Mouse (Mus musculus): ENCODE data around the gene Ftl1-ps1. TPM values are rescaled to one million over a fixed set of nuclear protein-coding genes. Genes with fewer than 3 reads are reported as not detected.

Ftl1-ps1 gene
- total and polyA plus RNA-seq, 2 experiments from 2014 or later, result 44.0 to 61.1 TPM

DNA sequence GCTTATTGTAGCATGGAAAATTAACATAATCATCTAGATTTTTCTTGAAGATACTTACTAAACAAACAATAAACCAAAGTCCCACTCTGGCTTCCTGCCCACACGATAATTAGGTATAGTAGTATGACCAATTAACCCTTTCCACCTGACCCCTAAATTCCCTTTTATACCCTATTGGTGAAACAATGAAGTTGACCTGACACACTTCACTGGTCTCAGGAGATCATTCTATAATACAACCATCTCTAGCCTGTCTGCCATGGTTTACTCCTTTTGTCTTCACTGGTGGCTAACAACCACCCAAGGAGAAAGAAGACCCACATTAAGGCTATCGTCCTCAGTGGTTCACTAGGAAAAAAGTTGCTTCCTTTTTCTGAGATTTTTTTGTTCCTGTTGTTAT lies 8.3 kb upstream of the Ftl1-ps1 start:
- Histone ChIP-seq H3K9me3 (replicated peaks; ENCODE audit: control insufficient read depth, low read length) (no peaks in the 10 kb centered on the region), H3K36me3 (replicated peaks; ENCODE audit: control insufficient read depth, insufficient read depth, low read length) (no peaks in the 10 kb centered on the region), H3K4me3 (ENCODE audit: low read depth, low read length) (no peak overlapping the region), H3K4me2 (ENCODE audit: low read depth, low read length) (no peak overlapping the region), H3K27ac (ENCODE audit: low read depth) (no peak overlapping the region), H3K27me3 (ENCODE audit: control insufficient read depth, insufficient read depth, low read length) (no peaks in the 10 kb centered on the region), H3K9ac (replicated peaks; ENCODE audit: low read depth, low read length) (no peak overlapping the region), H3K4me1 (ENCODE audit: control insufficient read depth, insufficient read depth) (no peaks in the 10 kb centered on the region)
- DNase-seq (ENCODE audit: low spot score) (no peak), ATAC-seq (ENCODE audit: insufficient read depth, low read depth) (no peak)
- TF ChIP-seq EP300 (IDR thresholded peaks at IDR 0.05; ENCODE audit: low read depth) (no peak), CTCF (IDR thresholded peaks at IDR 0.05; ENCODE audit: low read depth) (no peak)
- WGBS, result 73% methylated on average over 2 of the region's 2 CpGs

DNA sequence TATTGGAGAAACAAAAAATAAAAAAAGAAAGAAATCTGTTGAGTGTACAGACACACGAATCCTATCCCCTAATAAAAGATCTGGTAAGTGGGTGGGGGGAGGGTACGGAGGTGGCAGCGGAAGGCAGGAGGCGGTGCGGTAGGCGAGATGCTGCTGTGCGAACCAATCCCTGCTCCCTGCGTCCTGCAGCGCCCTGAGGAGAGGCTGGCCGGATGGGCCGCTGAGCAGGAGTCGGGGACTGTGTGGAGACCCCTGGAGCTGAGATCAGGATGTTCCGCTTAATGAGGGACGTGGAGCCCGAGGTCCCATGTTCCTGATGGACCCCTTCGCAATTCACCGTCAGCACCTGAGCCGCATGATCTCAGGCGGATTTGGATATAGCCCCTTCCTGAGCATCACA lies 40.4 kb downstream of the Ftl1-ps1 start:
- no peak overlapping the region for H3K4me3 ChIP-seq (ENCODE audit: low read depth, low read length)
- H3K4me2 ChIP-seq (ENCODE audit: low read depth, low read length), result no peak overlapping the region
- H3K27ac ChIP-seq (ENCODE audit: low read depth), result no peak overlapping the region
- 17% methylated on average over 19 of the region's 19 CpGs for WGBS
- ATAC-seq (ENCODE audit: insufficient read depth, low read depth) (no peak), DNase-seq (ENCODE audit: low spot score) (no peak)
- H3K4me1 ChIP-seq (ENCODE audit: control insufficient read depth, insufficient read depth), result no peaks in the 10 kb centered on the region
- no peaks in the 10 kb centered on the region for H3K36me3 ChIP-seq (replicated peaks; ENCODE audit: control insufficient read depth, insufficient read depth, low read length)
- peaks cover 28% of the 10 kb centered on the region for H3K9me3 ChIP-seq (replicated peaks; ENCODE audit: control insufficient read depth, low read length)
- TF ChIP-seq EP300 (IDR thresholded peaks at IDR 0.05; ENCODE audit: low read depth) (no peak), CTCF (IDR thresholded peaks at IDR 0.05; ENCODE audit: low read depth) (no peak)
- no peak overlapping the region for H3K9ac ChIP-seq (replicated peaks; ENCODE audit: low read depth, low read length)
- no peaks in the 10 kb centered on the region for H3K27me3 ChIP-seq (ENCODE audit: control insufficient read depth, insufficient read depth, low read length)

MicroRNA genes within 50 kb of the gene (microRNA counts, 519-probe panel; counts per million panel counts)
- microRNA mmu-miR-692, result not detected

Small RNA genes within 50 kb of the gene (microRNA-seq; reads per million reads assigned to microRNA genes)
- gene Mir692-3, result not detected

Other genes starting within 250 kb of the Ftl1-ps1 start
- 47.0 and 62.8 TPM in 2 replicates for gene Exoc3, start 191.0 kb upstream of the Ftl1-ps1 start, total RNA-seq (2014; rRNA removed; ENCODE audit: low replicate concordance)
- gene Exoc3, start 191.0 kb upstream of the Ftl1-ps1 start, polyA plus RNA-seq (2015; fragmentation: Nextera tagmentation; extraction: Ambion mirVana), result 55.5 and 57.4 TPM in 2 replicates
- gene Ahrr, start 107.4 kb upstream of the Ftl1-ps1 start, total RNA-seq (2014; rRNA removed; ENCODE audit: low replicate concordance), result 4.9 and 7.6 TPM in 2 replicates
- 2.3 TPM in 2 replicates for gene Ahrr, start 107.4 kb upstream of the Ftl1-ps1 start, polyA plus RNA-seq (2015; fragmentation: Nextera tagmentation; extraction: Ambion mirVana)
- gene Pdcd6, start 82.1 kb upstream of the Ftl1-ps1 start, total RNA-seq (2014; rRNA removed; ENCODE audit: low replicate concordance), result 60.3 and 112 TPM in 2 replicates
- gene Pdcd6, start 82.1 kb upstream of the Ftl1-ps1 start, polyA plus RNA-seq (2015; fragmentation: Nextera tagmentation; extraction: Ambion mirVana), result 90.3 and 90.8 TPM in 2 replicates
- gene Sdha, start 49.4 kb upstream of the Ftl1-ps1 start, total RNA-seq (2014; rRNA removed; ENCODE audit: low replicate concordance), result 401 and 402 TPM in 2 replicates
- 912 and 960 TPM in 2 replicates for gene Sdha, start 49.4 kb upstream of the Ftl1-ps1 start, polyA plus RNA-seq (2015; fragmentation: Nextera tagmentation; extraction: Ambion mirVana)
- 6.4 and 7.2 TPM in 2 replicates for gene Ccdc127, start 49.4 kb upstream of the Ftl1-ps1 start, total RNA-seq (2014; rRNA removed; ENCODE audit: low replicate concordance)
- 43.5 and 46.5 TPM in 2 replicates for gene Ccdc127, start 49.4 kb upstream of the Ftl1-ps1 start, polyA plus RNA-seq (2015; fragmentation: Nextera tagmentation; extraction: Ambion mirVana)
- 25.5 and 26.0 TPM in 2 replicates for gene Lrrc14b, start 35.7 kb upstream of the Ftl1-ps1 start, total RNA-seq (2014; rRNA removed; ENCODE audit: low replicate concordance)
- gene Lrrc14b, start 35.7 kb upstream of the Ftl1-ps1 start, polyA plus RNA-seq (2015; fragmentation: Nextera tagmentation; extraction: Ambion mirVana), result 25.2 and 32.2 TPM in 2 replicates
- gene Zfp72, start 8.9 kb upstream of the Ftl1-ps1 start, total RNA-seq (2014; rRNA removed; ENCODE audit: low replicate concordance), result 1.1 and 2.3 TPM in 2 replicates
- gene Zfp72, start 8.9 kb upstream of the Ftl1-ps1 start, polyA plus RNA-seq (2015; fragmentation: Nextera tagmentation; extraction: Ambion mirVana), result 2.8 and 2.9 TPM in 2 replicates
- 2.5 and 7.5 TPM in 2 replicates for gene Zfp825, start 94.3 kb downstream of the Ftl1-ps1 start, total RNA-seq (2014; rRNA removed; ENCODE audit: low replicate concordance)
- gene Zfp825, start 94.3 kb downstream of the Ftl1-ps1 start, polyA plus RNA-seq (2015; fragmentation: Nextera tagmentation; extraction: Ambion mirVana), result 12.2 and 14.3 TPM in 2 replicates
- gene Erap1, start 239.9 kb downstream of the Ftl1-ps1 start, total RNA-seq (2014; rRNA removed; ENCODE audit: low replicate concordance), result 9.6 and 61.1 TPM in 2 replicates
- gene Erap1, start 239.9 kb downstream of the Ftl1-ps1 start, polyA plus RNA-seq (2015; fragmentation: Nextera tagmentation; extraction: Ambion mirVana), result 12.0 and 15.0 TPM in 2 replicates